Mouse (Mus musculus): ENCODE data around the gene Gm20896. TPM values are rescaled to one million over a fixed set of nuclear protein-coding genes. Genes with fewer than 3 reads are reported as not detected.

Gm20896 gene
- polyA plus RNA-seq (2012; rRNA removed; ENCODE audit: low replicate concordance): not detected in 2 replicates

DNA sequence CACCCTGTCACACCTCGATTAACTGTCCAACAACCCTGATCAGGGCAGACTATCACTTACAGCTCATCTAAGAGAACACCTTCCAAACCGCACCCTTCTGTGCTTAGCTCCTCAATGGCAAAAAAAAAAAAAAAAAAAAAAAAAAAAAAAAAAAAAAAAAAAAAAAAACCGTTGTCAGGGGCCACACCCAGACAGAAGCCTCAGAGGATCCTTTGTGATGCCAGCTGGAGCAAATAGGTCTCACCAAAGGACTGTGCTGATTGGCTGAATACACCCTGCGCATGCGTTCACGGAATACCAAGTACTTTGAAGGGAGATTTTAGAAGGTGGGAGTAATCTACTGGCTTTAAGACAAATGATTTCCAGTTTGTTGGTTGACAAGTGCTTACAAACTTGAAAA lies at the start of gene Gm20896:
TSS of gene Gm20896 (minus strand) at position 101 of the 400 bp plus-strand sequence.

All from duodenum, adult 2 months (tissue).